Mouse (Mus musculus): ENCODE data around the gene Ank2. TPM values are rescaled to one million over a fixed set of nuclear protein-coding genes. Genes with fewer than 3 reads are reported as not detected.

The Ank2 gene
- polyA plus RNA-seq, 1 experiment from 2014 or later, result 37.0 TPM

DNA sequence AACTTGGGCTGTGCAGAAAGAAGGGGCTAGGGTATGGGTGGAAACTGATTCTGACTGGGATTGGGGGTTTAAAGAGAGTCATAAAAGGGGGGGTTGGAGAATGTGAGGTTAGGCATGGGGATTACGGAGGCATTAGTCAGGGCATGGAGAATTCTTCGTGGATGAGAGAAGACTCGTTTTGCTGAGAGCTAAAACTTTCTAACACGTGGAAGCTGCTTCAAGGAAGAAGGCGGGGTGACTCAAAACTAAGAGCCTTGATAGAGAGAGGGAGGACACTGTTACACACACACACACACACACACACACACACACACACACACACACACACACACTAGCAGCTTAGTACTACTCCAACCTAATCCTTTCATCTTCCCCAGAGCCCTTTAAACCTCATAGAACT, 463.0 kb downstream of the Ank2 start:
- no peaks in the 10 kb centered on the region for H3K9me3 ChIP-seq (ENCODE audit: control insufficient read depth, low read length)
- no peak overlapping the region for H3K4me2 ChIP-seq (ENCODE audit: low read length)
- H3K27me3 ChIP-seq (replicated peaks; ENCODE audit: control insufficient read depth, insufficient read depth, low read length), result no peaks in the 10 kb centered on the region
- H3K36me3 ChIP-seq (ENCODE audit: control insufficient read depth, insufficient read depth, low read length), result no peaks in the 10 kb centered on the region
- 76% methylated on average over 5 of the region's 5 CpGs for WGBS
- DNase-seq (ENCODE audit: low spot score) (no peak), ATAC-seq (replicated peaks; ENCODE audit: low FRiP score, low TSS enrichment, low read depth) (no peak)
- no peak overlapping the region for H3K9ac ChIP-seq (ENCODE audit: low read length)
- H3K4me1 ChIP-seq (replicated peaks; ENCODE audit: control insufficient read depth, insufficient read depth, low read length), result no peaks in the 10 kb centered on the region
- H3K4me3 ChIP-seq (ENCODE audit: low read depth, low read length), result no peak overlapping the region
- no peak overlapping the region for H3K27ac ChIP-seq (ENCODE audit: low read depth)

DNA sequence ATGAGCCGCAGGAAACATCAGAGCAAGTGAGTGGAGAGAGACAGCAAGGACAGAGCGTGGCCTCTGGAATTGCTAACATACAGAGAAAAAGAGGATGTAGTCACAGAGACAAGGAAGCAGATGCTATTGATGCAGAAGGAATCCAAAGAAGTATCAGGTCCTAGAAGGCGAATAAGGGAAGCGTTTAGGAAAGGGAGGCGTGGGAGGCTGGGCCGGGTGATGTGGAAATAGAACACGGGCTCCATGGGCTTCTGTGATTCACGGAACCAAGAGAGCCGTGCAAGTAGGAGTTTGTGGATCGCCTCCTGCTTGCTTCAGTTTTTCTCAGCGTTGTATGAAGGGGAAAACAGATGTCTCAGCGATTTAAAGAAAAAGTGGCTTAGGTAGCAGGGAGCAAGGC, 463.6 kb downstream of the Ank2 start:
- no peak overlapping the region for H3K9ac ChIP-seq (ENCODE audit: low read length)
- no peak for DNase-seq (ENCODE audit: low spot score)
- H3K27me3 ChIP-seq (replicated peaks; ENCODE audit: control insufficient read depth, insufficient read depth, low read length), result no peaks in the 10 kb centered on the region
- ATAC-seq (replicated peaks; ENCODE audit: low FRiP score, low TSS enrichment, low read depth), result no peak
- H3K9me3 ChIP-seq (ENCODE audit: control insufficient read depth, low read length), result no peaks in the 10 kb centered on the region
- no peak overlapping the region for H3K4me2 ChIP-seq (ENCODE audit: low read length)
- no peaks in the 10 kb centered on the region for H3K4me1 ChIP-seq (replicated peaks; ENCODE audit: control insufficient read depth, insufficient read depth, low read length)
- H3K4me3 ChIP-seq (ENCODE audit: low read depth, low read length), result no peak overlapping the region
- no peaks in the 10 kb centered on the region for H3K36me3 ChIP-seq (ENCODE audit: control insufficient read depth, insufficient read depth, low read length)
- 90% methylated on average over 12 of the region's 12 CpGs for WGBS
- no peak overlapping the region for H3K27ac ChIP-seq (ENCODE audit: low read depth)

DNA sequence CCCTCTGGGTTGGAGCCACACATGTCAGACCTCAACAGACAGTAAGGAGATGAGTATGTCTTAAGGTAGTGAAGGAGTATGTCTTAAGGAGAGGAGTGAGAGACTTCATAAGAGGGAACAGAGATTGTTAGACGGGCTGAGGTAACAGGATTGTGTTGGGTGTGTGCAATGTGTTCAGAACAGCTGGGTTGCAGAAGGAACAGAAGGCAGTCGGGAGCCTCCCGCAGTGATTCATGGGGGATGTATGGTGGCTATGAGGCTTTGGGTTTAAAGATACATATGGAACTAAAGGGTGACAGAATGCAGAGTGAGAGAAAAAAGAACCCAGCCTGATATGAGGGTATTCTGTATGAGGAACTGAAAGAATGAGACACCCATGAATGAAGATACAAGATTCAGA, 464.2 kb downstream of the Ank2 start:
- Histone ChIP-seq H3K4me2 (ENCODE audit: low read length) (no peak overlapping the region), H3K9me3 (ENCODE audit: control insufficient read depth, low read length) (no peaks in the 10 kb centered on the region), H3K9ac (ENCODE audit: low read length) (no peak overlapping the region), H3K27me3 (replicated peaks; ENCODE audit: control insufficient read depth, insufficient read depth, low read length) (no peaks in the 10 kb centered on the region), H3K27ac (ENCODE audit: low read depth) (no peak overlapping the region), H3K4me1 (replicated peaks; ENCODE audit: control insufficient read depth, insufficient read depth, low read length) (no peaks in the 10 kb centered on the region), H3K4me3 (ENCODE audit: low read depth, low read length) (no peak overlapping the region), H3K36me3 (ENCODE audit: control insufficient read depth, insufficient read depth, low read length) (no peaks in the 10 kb centered on the region)
- no peak for ATAC-seq (replicated peaks; ENCODE audit: low FRiP score, low TSS enrichment, low read depth)
- 82% methylated on average over 3 of the region's 3 CpGs for WGBS
- no peak for DNase-seq (ENCODE audit: low spot score)

DNA sequence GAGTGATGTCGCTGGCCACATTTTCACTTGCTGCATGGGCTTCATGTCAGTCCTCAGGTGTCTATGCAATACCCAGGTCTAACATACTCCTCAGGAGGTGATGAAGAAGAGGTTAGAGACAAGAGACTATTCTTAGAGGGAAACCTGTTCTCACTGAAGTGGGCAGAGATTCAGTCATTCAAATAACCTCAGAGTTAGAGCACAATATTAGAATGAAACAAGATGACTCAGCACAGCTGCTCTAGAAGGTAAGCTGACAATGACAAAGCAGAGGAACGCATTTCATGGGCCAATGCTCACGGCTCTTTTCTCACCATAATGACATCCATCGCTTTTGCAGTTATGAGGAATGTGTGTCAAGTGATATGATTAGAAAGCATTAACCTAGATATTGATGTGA, 475.2 kb downstream of the Ank2 start:
- H3K4me3 ChIP-seq (ENCODE audit: low read depth, low read length), result no peak overlapping the region
- DNase-seq (ENCODE audit: low spot score), result no peak
- H3K27me3 ChIP-seq (replicated peaks; ENCODE audit: control insufficient read depth, insufficient read depth, low read length), result no peaks in the 10 kb centered on the region
- H3K9ac ChIP-seq (ENCODE audit: low read length), result no peak overlapping the region
- peaks cover 7% of the 10 kb centered on the region for H3K4me1 ChIP-seq (replicated peaks; ENCODE audit: control insufficient read depth, insufficient read depth, low read length)
- no peaks in the 10 kb centered on the region for H3K9me3 ChIP-seq (ENCODE audit: control insufficient read depth, low read length)
- ATAC-seq (replicated peaks; ENCODE audit: low FRiP score, low TSS enrichment, low read depth), result no peak
- no peaks in the 10 kb centered on the region for H3K36me3 ChIP-seq (ENCODE audit: control insufficient read depth, insufficient read depth, low read length)
- H3K27ac ChIP-seq (ENCODE audit: low read depth), result no peak overlapping the region
- H3K4me2 ChIP-seq (ENCODE audit: low read length), result no peak overlapping the region
- 93% methylated on average over 4 of the region's 4 CpGs for WGBS

DNA sequence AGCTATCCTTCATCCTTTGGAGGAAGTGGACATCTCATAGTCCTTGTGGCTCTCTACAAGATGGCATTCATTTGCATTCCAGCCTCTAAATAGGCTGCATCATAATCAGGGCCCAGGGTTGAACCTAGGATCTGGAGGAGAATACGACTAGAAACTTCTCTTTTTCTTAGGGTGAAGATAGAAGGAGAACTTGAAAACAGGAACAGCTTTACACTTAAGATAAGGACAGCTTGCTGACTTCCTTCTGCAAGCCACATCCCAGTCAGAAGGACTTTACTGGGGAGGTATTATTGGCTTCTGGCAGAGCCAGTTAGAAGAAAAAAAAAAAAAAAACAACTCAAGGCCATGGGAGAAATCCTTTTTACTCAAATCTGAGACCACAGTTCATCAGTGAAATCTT, 479.0 kb downstream of the Ank2 start:
- Histone ChIP-seq H3K27me3 (replicated peaks; ENCODE audit: control insufficient read depth, insufficient read depth, low read length) (no peaks in the 10 kb centered on the region), H3K9me3 (ENCODE audit: control insufficient read depth, low read length) (no peaks in the 10 kb centered on the region), H3K4me1 (replicated peaks; ENCODE audit: control insufficient read depth, insufficient read depth, low read length) (peaks cover 8% of the 10 kb centered on the region), H3K4me3 (ENCODE audit: low read depth, low read length) (no peak overlapping the region), H3K9ac (ENCODE audit: low read length) (no peak overlapping the region), H3K27ac (ENCODE audit: low read depth) (no peak overlapping the region), H3K4me2 (ENCODE audit: low read length) (no peak overlapping the region), H3K36me3 (ENCODE audit: control insufficient read depth, insufficient read depth, low read length) (no peaks in the 10 kb centered on the region)
- DNase-seq (ENCODE audit: low spot score), result no peak
- ATAC-seq (replicated peaks; ENCODE audit: low FRiP score, low TSS enrichment, low read depth), result no peak
- 70% methylated on average over 1 of the region's 1 CpGs for WGBS

DNA sequence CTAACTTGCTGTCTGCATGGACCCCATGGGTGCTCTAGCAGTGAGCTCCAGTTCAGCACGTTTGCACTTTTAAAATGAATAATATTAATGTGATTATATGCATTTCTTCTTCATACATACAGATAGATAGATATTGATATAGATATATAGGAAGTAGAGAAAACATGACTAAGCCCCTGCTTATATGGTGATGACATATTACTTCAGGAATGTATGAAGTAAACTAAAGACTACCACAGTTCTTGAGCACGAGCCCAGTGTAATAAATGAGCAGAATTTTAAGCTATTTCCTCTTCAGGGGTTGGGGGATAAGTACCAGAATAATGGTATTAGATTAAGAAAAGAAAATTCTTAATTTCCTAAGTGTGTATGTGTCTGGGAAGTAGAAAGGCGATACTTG, 479.4 kb downstream of the Ank2 start:
- ATAC-seq (replicated peaks; ENCODE audit: low FRiP score, low TSS enrichment, low read depth), result peak; percentile 40; the same call in 1 of the 2 replicates
- 50% methylated on average over 3 of the region's 3 CpGs for WGBS
- peaks cover 8% of the 10 kb centered on the region for H3K4me1 ChIP-seq (replicated peaks; ENCODE audit: control insufficient read depth, insufficient read depth, low read length)
- H3K4me2 ChIP-seq (ENCODE audit: low read length), result no peak overlapping the region
- no peaks in the 10 kb centered on the region for H3K9me3 ChIP-seq (ENCODE audit: control insufficient read depth, low read length)
- H3K27ac ChIP-seq (ENCODE audit: low read depth), result peak overlapping the region; percentile 70
- DNase-seq (ENCODE audit: low spot score), result no peak
- H3K4me3 ChIP-seq (ENCODE audit: low read depth, low read length), result no peak overlapping the region
- H3K36me3 ChIP-seq (ENCODE audit: control insufficient read depth, insufficient read depth, low read length), result no peaks in the 10 kb centered on the region
- H3K27me3 ChIP-seq (replicated peaks; ENCODE audit: control insufficient read depth, insufficient read depth, low read length), result no peaks in the 10 kb centered on the region
- no peak overlapping the region for H3K9ac ChIP-seq (ENCODE audit: low read length)

DNA sequence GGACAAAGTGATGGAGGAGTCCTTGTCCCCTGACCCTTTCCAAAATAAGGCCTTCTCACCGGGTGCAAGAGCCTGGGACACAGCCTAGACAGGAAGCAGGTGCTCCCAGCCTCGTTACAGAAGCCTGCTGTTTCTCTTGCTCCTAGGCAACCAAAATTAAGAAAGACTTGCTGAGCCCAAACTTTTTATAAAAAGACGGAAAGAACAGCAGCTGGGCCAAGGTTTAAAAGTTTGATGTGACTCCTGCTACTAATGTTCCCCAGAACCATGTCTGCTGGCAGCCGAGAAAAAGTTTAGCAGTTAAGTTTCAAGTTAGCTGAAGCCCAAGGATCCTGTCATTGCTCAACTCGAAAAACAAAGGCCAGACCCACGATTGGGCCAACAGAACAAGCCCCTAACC, 480.0 kb downstream of the Ank2 start:
- Histone ChIP-seq H3K27me3 (replicated peaks; ENCODE audit: control insufficient read depth, insufficient read depth, low read length) (no peaks in the 10 kb centered on the region), H3K36me3 (ENCODE audit: control insufficient read depth, insufficient read depth, low read length) (no peaks in the 10 kb centered on the region), H3K4me2 (ENCODE audit: low read length) (no peak overlapping the region), H3K27ac (ENCODE audit: low read depth) (peak overlapping the region; percentile 70), H3K4me1 (replicated peaks; ENCODE audit: control insufficient read depth, insufficient read depth, low read length) (peaks cover 8% of the 10 kb centered on the region), H3K9ac (ENCODE audit: low read length) (no peak overlapping the region), H3K9me3 (ENCODE audit: control insufficient read depth, low read length) (no peaks in the 10 kb centered on the region), H3K4me3 (ENCODE audit: low read depth, low read length) (no peak overlapping the region)
- WGBS, result 28% methylated on average over 6 of the region's 6 CpGs
- DNase-seq (ENCODE audit: low spot score) (no peak), ATAC-seq (replicated peaks; ENCODE audit: low FRiP score, low TSS enrichment, low read depth) (0 out of 2 replicates have a peak, but pooled peaks have one; percentile 27)

DNA sequence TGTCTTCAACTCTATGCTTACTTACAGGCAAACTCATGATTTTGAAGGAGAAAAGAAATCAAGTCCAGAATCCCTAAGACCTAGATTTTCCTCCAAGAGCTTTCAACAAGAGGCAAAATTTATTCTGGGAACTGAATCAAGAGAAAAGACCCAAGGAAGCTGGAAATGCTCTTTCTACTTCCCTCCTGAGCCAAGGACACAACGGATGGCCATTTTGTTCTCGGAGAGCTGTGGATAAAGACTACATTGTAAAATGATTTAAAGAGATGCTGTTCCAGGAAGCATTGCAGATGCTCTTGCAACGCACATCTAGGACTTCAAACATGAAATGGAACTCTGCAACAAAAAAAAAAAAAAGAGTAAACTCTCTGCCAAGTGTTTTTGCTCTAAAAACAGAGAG, 481.6 kb downstream of the Ank2 start:
- Histone ChIP-seq H3K36me3 (ENCODE audit: control insufficient read depth, insufficient read depth, low read length) (no peaks in the 10 kb centered on the region), H3K4me1 (replicated peaks; ENCODE audit: control insufficient read depth, insufficient read depth, low read length) (peaks cover 8% of the 10 kb centered on the region), H3K4me2 (ENCODE audit: low read length) (no peak overlapping the region), H3K27me3 (replicated peaks; ENCODE audit: control insufficient read depth, insufficient read depth, low read length) (no peaks in the 10 kb centered on the region), H3K27ac (ENCODE audit: low read depth) (no peak overlapping the region), H3K9me3 (ENCODE audit: control insufficient read depth, low read length) (no peaks in the 10 kb centered on the region), H3K9ac (ENCODE audit: low read length) (no peak overlapping the region), H3K4me3 (ENCODE audit: low read depth, low read length) (no peak overlapping the region)
- 71% methylated on average over 3 of the region's 3 CpGs for WGBS
- ATAC-seq (replicated peaks; ENCODE audit: low FRiP score, low TSS enrichment, low read depth) (no peak), DNase-seq (ENCODE audit: low spot score) (no peak)

DNA sequence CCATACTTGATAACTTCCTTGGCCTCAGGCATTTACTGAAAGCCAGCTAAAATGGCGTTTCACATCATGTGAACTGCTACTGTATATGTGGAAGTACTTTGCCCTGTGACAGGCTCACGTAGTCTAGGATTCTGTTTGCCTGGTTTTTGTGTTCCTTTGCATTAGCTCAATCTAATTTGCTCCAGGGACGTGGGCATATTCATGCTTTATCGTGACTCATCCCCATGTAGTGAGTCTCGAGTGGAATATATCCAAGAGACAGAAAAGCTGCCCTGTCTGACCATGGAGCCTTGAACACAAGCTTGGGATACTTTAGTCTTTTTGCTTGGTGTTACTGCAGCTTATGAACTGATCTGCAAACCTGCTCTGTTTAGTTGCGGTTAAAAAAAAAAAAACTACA, 483.6 kb downstream of the Ank2 start:
- ATAC-seq (replicated peaks; ENCODE audit: low FRiP score, low TSS enrichment, low read depth), result no peak
- no peaks in the 10 kb centered on the region for H3K9me3 ChIP-seq (ENCODE audit: control insufficient read depth, low read length)
- WGBS, result 88% methylated on average over 6 of the region's 6 CpGs

More for the DNA sequence above, 483.6 kb downstream of the Ank2 start:
- no peak overlapping the region for H3K27ac ChIP-seq (ENCODE audit: low read depth)
- H3K9ac ChIP-seq (ENCODE audit: low read length), result no peak overlapping the region
- no peaks in the 10 kb centered on the region for H3K27me3 ChIP-seq (replicated peaks; ENCODE audit: control insufficient read depth, insufficient read depth, low read length)
- peaks cover 8% of the 10 kb centered on the region for H3K4me1 ChIP-seq (replicated peaks; ENCODE audit: control insufficient read depth, insufficient read depth, low read length)
- no peak overlapping the region for H3K4me3 ChIP-seq (ENCODE audit: low read depth, low read length)
- no peak overlapping the region for H3K4me2 ChIP-seq (ENCODE audit: low read length)
- DNase-seq (ENCODE audit: low spot score), result no peak
- no peaks in the 10 kb centered on the region for H3K36me3 ChIP-seq (ENCODE audit: control insufficient read depth, insufficient read depth, low read length)
